Mouse (Mus musculus) left cerebral cortex, adult 9 months (tissue): ENCODE results near the gene Zfp991.
"Not testable (repeated sequence)": the region's sequence is repeated elsewhere in the genome, so short reads cannot be mapped to it uniquely, and the experiment has no call there.

Experiments
- DNase-seq, 2 experiments: peaks; one replicate each; pipeline ENCODE4 v3.0.0; 2022; ENCODE audit warnings: low spot score in 2 of 2

The Zfp991 gene

DNA sequence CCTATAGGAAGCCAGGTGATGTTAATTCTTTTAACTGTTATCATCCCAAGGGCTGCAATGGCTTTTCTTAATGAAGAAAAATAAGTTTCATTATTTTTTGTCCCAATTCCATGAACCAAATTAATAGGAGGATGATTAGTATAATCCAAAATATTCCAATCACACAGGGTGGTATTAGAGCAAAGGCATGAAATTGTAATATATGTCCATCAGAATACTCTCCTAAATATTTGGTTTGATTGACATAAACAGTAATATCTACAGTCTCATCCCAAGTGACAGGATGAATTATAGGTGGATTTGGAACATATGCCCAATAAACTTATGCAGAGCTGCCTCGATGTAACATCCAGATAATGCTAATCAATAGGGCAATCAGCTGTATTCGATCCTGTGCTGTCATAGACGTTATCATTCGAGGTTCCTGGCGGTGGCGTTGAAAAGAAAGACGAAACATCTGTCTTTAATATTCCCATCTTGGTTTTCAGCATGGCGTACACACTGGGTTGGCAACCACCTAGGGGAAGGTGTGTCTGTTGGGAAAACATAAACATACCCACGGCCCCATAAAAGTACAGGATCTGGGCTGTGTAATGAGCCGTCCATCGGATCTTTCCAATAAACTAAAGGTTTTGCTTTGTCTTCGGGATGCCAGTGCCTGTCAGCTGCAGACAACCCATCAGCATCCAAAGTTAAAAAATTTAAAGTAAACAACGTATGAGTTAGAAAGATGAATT lies 50.3 kb downstream of the Zfp991 start:
- DNase-seq = not testable (repeated sequence)

DNA sequence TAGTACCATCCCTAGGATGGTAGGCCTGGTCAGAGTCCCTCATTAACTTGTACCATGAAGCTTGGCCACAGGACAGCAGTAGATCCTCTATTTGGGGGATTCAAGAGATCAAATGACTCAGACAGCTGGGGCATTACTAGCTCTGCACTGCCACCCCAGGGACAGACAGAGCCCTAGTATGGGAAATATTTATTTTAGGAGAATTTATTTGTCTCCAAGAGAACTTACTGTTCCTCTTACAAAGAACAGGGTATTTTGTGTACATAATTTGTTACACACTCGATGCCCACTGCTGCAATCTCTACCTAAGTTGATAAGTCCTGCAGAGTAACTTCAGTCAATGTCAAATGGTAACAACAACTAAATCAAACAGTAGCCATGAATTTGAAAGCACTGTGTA lies 55.0 kb downstream of the Zfp991 start:
- not testable (repeated sequence) for DNase-seq

DNA sequence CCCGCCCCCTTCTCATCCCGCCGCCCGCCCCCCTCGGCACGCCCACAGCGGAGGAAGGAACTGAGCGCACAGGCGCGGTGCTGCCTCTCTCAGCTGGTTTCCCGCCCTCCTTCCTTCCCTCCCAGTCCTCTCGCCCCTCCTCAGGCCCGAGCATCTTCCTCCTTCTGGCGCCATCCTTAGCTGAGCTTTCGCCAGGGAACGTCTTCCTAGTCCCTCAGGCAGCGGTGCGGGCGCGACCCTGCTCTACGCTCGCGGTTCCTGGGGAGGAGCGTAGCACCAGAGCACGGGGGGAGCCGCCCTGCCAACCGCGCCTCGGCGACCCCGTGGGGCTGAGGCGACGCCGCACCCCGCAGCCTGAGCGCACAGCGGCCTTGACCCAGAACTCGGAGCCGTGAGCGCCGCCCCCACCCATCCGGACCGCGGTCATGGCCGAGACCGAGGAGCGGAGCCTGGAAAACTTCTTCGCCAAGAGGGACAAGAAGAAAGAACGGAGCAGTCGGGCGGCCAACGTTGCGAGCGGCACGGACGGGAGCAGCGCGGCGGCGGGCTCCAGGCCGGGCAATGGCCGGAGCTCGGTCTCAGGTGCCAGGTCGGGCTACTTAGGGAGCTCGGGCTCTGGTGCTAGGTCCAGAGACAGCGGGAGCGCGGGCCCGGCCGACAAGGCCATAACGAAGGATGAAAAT lies 55.6 kb downstream of the Zfp991 start:
- DNase-seq = not testable (repeated sequence)

DNA sequence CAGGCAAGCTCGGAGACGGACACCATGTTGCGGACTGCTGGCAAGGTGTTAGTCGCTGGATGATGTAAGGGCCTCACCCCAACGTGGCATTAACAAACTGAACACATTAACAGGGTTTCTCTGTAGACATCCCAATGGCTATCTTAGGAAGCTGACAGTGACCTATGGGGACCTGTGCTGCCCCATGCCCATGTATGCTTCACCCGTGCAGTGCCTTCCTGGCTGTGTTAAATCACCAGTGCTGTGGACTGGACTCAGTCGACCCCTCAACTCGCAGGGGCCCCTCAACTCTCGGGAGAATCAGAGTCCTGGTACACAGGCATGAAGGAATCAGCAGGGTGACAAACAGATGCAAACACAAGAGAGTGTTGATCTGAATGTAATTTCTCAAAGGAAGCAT lies 63.3 kb downstream of the Zfp991 start:
- not testable (repeated sequence) for DNase-seq

DNA sequence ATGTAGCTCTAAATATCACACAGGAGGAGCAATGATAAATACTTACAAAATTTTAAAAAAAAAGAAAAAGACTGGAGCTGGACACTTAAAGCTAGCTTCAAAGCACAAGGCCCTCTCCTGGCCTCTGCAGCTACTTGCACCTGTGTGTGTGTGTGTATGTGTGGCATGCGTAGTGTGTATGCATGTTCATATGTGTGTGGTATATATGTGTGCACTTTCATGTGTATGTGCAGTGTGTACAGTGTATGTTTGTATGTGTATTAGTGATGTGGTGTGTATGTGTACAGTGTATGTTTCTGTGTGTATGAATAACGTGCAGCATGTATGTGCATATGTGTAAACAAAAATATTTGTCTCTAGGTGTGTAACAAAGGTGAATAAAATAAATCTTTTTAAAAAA lies 65.4 kb downstream of the Zfp991 start:
- not testable (repeated sequence) for DNase-seq

DNA sequence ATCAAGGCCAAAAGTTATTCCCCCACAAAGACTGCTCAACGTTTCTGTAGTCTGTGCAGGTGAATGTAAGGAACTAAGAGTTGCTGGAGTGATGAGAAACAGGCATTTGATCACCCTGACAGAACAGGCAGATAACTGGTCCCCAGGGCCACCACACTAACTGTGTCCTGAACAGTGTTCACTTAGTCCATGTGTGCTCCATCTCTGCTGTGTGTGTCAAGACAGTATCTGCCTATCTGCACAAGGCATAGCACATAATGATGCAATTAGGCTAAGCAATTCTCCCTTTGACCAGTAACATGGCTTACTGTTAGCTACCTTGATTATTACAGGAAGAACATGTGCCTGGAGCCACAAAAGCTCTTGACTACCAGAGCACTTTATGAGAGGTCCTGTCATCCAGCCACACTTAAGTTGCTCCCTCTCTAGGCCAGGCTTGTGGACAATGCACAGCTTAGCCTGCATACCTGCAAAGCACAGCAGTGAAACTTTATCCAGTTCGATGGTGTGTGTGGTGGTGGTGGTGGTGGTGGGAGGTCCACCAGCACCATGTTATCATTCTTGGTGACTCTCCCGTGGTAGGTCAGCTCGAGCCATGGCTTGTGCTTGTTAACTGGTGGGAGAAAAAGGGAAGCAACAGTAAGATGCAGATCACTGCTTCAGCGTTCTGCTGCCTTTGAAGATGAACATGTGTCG lies 67.4 kb downstream of the Zfp991 start:
- not testable (repeated sequence) for DNase-seq

DNA sequence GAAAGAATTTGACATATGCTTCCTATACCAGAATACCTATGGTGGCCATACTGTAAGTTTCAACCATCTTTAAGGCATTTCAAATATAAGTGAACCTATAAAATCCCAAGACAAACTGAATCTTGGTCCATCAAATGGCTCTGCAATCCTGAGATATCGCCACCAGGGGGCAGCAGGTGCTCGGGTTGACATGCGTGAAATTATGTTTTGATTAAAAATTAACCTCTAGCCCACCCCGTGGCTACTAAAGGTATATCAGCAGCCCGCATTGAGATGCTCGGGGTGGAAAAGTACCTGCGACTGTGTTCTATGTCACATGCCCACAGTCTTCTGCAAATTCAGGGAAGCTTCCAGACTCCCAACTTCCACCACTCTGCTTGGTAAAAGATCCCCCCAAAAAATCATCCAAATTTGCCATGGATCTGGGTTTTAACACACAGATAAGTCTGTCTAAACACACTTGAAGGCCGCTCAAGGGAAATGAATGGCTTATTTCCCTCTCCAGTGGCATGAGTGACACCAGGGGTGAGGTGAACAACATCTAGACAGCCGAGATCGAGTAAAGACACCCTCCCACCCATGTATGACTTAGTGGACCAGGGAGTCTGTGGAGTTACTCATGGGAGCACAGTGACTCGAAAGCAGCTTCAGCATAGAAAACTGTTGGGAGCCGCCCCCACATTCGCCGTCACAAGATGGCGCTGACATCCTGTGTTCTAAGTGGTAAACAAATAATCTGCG lies 70.3 kb downstream of the Zfp991 start:
- DNase-seq = not testable (repeated sequence)

DNA sequence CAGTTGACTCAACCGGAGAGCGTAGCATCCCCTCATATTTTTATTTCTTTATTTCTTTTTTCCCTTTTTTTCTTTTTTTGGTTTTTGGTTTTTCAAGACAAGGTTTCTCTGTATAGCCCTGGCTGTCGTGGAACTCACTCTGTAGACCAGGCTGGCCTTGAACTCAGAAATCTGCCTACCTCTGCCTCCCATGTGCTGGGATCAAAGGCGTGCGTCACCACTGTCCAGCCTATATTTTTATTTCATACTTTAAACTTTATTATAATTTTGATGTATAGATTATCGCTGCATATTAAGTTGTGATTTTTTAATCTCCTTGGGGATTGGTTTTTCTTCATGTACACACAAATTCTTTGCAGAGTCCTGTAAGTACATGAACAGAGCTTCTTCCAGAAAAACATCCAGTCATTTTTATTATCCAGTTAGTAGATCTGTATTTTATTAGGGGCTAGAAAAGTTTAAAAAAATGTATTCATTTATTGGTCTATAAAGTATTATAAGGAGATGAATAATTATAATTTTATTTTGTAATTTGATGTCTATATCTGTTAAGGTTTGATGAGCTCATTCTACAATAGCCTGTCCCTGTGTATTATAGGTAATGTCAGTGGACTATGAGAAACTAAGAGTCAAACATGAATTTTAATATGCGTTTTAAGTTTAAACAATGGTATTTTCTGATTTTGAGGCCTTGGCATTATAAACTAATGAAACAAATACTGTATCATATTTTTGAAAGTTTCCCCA lies 80.5 kb downstream of the Zfp991 start:
- DNase-seq = not testable (repeated sequence)

DNA sequence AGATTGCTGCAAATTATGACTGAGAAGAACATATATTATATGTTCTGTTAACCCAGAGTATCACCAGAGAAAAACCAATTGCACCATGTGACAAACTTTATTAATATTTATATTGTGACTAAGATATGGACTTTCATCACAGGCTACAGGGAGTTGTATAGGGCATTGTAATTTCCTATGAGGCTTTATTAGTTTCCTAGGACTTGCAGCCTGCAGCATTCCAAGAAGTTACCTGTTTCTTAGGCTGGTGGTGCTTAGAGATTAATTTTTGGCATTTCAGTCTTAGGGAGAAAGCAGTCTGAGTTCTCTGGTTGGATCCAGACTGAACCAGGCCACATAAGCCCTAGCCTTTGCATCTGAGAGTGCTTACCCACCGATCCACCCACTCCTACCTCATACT lies 82.4 kb downstream of the Zfp991 start:
- DNase-seq = not testable (repeated sequence)

DNA sequence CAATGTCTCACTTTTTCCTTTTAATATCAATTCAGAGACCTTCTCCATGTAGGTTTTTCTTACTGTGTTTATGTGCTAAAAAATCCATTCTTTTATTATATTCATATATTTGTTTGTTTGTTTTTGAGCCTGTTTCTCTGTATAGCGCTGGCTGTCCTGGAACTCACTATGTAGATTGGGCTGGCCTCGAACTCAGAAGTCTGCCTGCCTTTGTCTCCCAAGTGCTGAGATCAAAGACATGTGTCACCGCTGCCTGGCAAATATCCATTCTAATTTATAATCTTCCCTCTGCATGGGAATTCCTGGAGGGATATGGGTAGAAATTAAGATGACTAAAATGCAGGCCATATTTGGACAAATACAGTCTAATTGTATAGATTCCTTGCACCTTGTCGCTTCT lies 85.8 kb downstream of the Zfp991 start:
- not testable (repeated sequence) for DNase-seq

DNA sequence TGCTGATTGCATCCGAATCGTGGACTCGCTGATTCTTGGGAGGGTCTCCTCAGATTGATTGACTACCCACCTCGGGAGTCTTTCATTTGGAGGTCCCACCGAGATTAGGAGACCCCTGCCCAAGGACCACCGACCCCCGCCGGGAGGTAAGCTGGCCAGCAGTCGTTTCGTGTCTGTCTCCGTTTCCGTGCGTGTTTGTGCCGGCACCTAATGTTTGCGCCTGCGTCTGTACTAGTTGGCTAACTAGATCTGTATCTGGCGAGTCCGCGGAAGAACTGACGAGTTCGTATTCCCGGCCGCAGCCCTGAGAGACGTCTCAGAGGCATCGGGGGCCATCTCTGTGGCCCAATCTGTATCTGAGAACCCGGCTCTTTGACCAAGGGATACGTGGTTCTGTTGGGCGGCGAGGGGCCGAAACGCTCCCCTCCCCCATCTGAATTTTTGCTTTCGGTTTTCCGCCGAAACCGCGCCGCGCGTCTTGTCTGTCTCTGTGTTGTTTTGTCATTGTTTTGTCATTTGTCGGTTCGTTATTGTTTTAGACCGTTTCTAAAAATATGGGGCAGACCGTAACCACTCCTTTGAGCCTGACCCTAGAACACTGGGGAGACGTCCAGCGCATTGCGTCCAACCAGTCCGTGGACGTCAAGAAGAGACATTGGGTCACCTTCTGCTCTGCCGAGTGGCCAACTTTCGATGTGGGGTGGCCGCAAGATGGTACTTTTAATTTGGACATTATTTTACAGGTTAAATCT lies 87.7 kb downstream of the Zfp991 start:
- not testable (repeated sequence) for DNase-seq

DNA sequence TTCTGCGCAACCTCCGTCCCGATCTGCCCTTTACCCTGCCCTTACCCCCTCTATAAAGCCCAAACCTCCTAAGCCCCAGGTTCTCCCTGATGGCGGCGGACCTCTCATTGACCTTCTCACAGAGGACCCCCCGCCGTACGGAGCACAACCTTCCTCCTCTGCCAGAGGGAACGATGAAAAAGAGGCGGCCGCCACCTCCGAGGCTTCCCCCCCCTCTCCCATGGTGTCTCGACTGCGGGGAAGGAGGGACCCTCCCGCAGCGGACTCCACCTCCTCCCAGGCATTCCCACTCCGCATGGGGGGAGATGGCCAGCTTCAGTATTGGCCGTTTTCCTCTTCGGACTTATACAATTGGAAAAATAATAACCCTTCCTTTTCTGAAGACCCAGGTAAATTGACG lies 88.4 kb downstream of the Zfp991 start:
- not testable (repeated sequence) for DNase-seq

DNA sequence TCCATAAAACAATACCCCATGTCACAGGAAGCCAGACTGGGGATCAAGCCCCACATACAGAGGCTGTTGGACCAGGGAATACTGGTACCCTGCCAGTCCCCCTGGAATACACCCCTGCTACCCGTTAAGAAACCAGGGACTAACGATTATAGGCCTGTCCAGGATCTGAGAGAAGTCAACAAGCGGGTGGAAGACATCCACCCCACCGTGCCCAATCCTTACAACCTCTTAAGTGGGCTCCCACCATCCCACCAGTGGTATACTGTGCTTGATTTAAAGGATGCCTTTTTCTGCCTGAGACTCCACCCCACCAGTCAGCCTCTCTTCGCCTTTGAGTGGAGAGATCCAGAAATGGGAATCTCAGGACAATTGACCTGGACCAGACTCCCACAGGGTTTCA lies 90.2 kb downstream of the Zfp991 start:
- DNase-seq = not testable (repeated sequence)

DNA sequence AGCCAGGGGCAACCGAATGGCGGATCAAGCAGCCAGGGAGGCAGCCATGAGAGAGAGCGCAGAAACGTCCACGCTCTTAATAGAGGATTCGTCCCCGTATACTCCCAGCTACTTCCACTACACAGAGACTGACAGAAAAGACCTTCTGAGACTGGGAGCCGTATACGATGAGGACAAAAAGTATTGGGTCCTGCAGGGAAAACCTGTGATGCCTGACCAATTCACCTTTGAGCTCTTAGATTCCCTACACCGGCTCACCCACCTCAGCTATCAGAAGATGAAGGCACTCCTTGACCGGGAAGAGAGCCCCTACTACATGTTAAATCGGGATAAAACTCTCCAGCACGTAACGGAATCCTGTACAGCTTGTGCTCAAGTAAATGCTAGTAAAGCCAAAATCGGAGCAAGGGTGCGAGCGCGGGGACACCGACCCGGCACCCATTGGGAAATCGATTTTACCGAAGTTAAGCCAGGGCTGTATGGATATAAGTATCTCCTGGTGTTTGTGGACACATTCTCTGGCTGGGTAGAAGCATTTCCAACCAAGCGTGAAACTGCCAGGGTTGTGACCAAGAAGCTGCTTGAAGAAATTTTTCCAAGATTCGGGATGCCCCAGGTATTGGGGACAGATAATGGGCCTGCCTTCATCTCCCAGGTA lies 92.1 kb downstream of the Zfp991 start:
- DNase-seq = peak in 1 of 2 experiments; percentile 32

DNA sequence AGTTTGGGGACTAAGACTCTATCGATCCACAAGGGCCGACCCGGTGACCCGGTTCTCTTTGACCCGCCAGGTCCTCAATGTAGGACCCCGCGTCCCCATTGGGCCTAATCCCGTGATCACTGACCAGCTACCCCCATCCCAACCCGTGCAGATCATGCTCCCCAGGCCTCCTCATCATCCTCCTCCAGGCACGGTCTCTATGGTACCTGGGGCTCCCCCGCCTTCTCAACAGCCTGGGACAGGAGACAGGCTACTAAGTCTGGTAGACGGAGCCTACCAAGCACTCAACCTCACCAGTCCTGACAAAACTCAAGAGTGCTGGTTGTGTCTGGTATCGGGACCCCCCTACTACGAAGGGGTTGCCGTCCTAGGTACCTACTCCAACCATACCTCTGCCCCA lies 93.8 kb downstream of the Zfp991 start:
- DNase-seq = not testable (repeated sequence)

DNA sequence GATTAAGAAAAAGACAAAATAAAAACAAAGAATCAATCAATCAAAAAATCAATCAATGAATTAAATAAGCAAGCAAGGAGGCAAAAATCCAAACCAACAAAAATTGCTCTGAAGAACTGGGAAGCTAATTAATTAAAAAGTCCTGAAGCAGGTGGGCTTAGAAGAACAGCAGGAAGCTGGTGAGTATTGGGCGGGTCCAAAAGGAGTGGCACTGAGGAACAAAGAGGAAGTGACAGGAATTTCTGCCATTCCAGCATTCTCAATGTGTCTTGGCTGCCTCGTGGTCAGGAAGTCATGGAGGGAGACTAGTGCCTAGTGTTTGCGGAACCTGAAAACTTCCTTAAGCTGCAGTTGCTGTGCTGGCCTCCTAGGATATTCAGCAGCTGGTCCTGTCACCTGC lies 98.2 kb downstream of the Zfp991 start:
- DNase-seq = not testable (repeated sequence)
